Mouse (Mus musculus): ENCODE results near the gene Samd8. TPM values are rescaled to one million over a fixed set of nuclear protein-coding genes. Genes with fewer than 3 reads are reported as not detected.

The Samd8 gene
- polyA plus RNA-seq, 1 experiment = 4.4 TPM

DNA sequence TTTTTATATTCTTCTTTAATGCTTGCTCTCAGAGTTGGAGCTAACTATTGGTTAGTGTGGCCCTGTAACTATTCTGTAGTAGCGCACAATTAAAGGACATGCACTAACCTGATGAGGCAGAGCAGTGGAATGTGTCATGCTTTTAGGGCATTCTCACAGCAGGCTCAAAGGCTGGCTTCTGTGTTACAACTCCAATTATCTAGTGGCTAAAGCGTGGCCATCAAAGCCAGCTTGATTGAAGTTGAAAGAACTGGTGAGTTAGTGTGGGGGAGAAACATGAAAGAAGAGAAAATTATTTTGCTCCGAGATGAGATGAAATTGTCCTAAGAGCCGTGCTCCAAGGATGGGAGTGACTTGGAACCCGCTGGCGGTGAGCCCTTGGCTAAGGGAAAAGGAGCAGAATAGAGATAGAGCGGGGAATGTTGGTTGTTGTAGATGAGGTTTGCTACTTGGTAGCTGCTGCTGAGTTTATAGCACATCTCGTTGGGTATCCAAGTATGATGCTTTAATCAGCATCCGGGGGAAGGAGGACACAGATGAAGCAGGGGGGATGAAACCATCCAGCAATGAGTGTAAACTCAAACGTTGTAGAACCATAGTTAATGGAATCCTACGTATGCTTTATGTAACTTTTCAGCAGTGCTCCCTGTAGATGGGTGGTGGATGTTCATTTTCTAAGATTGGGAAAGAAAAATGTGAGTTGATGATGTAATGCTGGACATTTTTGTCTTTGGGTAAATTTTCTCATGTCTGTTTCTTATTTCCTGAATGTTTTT is 22.4 kb downstream of the Samd8 start:
- Histone ChIP-seq H3K27me3 (ENCODE audit: control insufficient read depth, insufficient read depth, low read length) (no peaks in the 10 kb centered on the region), H3K36me3 (ENCODE audit: control insufficient read depth, insufficient read depth, low read length) (peaks cover 6% of the 10 kb centered on the region), H3K4me1 (ENCODE audit: control insufficient read depth, insufficient read depth, insufficient read length) (no peaks in the 10 kb centered on the region; the same call in 1 of the 2 replicates), H3K27ac (ENCODE audit: insufficient read depth, low read length) (no peak overlapping the region), H3K4me3 (ENCODE audit: extremely low read depth, insufficient read depth, insufficient read length) (no peak overlapping the region)
- TF ChIP-seq CTCF (IDR thresholded peaks at IDR 0.05; ENCODE audit: extremely low read depth, insufficient read depth, insufficient read length, insufficient replicate concordance) (no peak), POLR2A (IDR thresholded peaks at IDR 0.05; ENCODE audit: low read depth, low read length) (no peak)
- WGBS = 92% methylated on average over 11 of the region's 11 CpGs
- no peak for DNase-seq (ENCODE audit: low read depth in 1 of 2, low spot score in 2 of 2)

DNA sequence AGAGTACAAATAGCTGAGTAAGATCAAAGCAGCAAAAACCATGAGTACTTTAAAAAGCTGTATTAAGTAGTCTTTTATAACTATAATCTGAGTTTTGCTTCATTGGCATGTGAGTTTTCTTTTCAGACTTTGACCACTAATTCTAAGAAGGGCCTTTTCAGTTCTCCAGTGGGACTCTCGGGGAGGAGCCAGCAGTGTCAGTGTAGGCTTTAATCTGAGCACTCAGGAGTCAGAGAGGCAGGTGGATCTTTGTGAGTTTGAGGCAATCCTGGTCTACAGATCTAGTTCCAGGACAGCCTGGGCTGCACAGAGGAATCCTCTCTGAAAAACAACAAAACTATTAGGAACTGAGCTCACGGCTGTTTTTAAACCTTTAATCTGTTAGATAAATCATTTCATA is 23.6 kb downstream of the Samd8 start:
- no peak for TF ChIP-seq POLR2A (IDR thresholded peaks at IDR 0.05; ENCODE audit: low read depth, low read length)
- TF ChIP-seq CTCF (IDR thresholded peaks at IDR 0.05; ENCODE audit: extremely low read depth, insufficient read depth, insufficient read length, insufficient replicate concordance) = no peak
- Histone ChIP-seq H3K4me1 (ENCODE audit: control insufficient read depth, insufficient read depth, insufficient read length) (no peaks in the 10 kb centered on the region; the same call in 1 of the 2 replicates), H3K36me3 (ENCODE audit: control insufficient read depth, insufficient read depth, low read length) (peaks cover 6% of the 10 kb centered on the region), H3K27ac (ENCODE audit: insufficient read depth, low read length) (no peak overlapping the region), H3K4me3 (ENCODE audit: extremely low read depth, insufficient read depth, insufficient read length) (no peak overlapping the region), H3K27me3 (ENCODE audit: control insufficient read depth, insufficient read depth, low read length) (no peaks in the 10 kb centered on the region)
- 82% methylated on average over 2 of the region's 2 CpGs for WGBS
- DNase-seq (ENCODE audit: low read depth in 1 of 2, low spot score in 2 of 2) = no peak

DNA sequence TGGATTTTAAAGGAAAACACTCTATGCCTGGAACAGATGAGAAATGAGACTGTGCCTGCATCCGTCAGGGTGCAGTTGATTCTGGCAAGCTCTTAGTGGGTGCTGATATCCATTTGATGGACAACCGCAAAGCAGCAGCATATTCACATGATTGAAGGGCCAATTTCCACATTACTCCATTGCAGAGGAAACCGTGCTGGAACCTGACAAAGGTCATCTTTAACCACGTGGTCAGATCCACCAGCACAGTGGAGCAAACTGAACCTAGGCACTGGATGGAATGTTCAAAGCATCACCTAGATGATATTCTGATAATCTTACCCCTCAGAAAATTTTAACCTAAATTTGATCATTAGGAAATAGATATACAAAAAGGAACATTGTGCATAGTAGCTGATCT is 25.9 kb downstream of the Samd8 start:
- no peak overlapping the region for H3K4me3 ChIP-seq (ENCODE audit: extremely low read depth, insufficient read depth, insufficient read length)
- H3K4me1 ChIP-seq (ENCODE audit: control insufficient read depth, insufficient read depth, insufficient read length) = no peaks in the 10 kb centered on the region; the same call in 1 of the 2 replicates
- H3K27me3 ChIP-seq (ENCODE audit: control insufficient read depth, insufficient read depth, low read length) = no peaks in the 10 kb centered on the region
- H3K27ac ChIP-seq (ENCODE audit: insufficient read depth, low read length) = no peak overlapping the region
- TF ChIP-seq POLR2A (IDR thresholded peaks at IDR 0.05; ENCODE audit: low read depth, low read length) = no peak
- TF ChIP-seq CTCF (IDR thresholded peaks at IDR 0.05; ENCODE audit: extremely low read depth, insufficient read depth, insufficient read length, insufficient replicate concordance) = no peak
- no peak for DNase-seq (ENCODE audit: low read depth in 1 of 2, low spot score in 2 of 2)
- H3K36me3 ChIP-seq (ENCODE audit: control insufficient read depth, insufficient read depth, low read length) = peaks cover 13% of the 10 kb centered on the region
- 88% methylated on average over 4 of the region's 4 CpGs for WGBS

DNA sequence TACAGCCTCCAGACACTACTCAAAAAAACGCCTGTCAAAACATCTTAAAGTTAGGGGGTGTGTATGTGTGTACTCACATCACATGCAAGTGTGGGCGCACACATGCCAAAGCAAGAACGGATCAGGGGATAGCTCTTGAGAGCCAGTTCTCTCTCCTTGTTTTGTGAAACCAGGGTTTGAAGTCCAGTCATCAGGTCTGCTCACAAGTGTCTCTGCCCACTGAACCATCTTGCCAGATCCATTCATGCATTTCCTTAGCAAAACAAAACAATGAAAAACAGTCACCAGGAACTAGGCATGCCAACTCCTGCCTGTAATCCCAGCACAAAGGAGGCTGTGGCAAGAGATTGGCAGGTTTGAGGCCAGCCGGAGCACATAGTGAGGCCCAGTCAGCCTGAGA is 36.2 kb downstream of the Samd8 start:
- no peak overlapping the region for H3K27ac ChIP-seq (ENCODE audit: insufficient read depth, low read length)
- H3K4me3 ChIP-seq (ENCODE audit: extremely low read depth, insufficient read depth, insufficient read length) = no peak overlapping the region

DNA sequence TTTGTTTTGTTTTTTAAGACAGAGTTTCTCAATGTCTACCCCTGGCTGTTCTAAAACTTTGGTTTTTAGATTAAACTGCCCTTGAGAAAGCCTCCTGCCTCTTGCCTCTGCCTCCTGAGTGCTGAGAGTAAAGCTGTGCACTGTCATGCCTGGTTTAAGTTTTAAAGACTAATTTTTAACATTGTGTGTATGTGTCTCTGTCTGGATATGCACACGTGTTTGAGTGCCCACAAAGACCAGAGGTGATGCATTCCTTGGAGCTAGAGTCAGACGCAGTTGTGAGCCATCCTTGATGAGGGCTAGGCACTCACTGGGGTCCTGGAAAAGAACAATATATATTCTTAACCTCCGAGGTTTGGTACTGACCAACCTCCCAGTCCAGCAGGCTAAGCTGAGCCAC is 37.0 kb downstream of the Samd8 start:
- Histone ChIP-seq H3K27ac (ENCODE audit: insufficient read depth, low read length) (no peak overlapping the region), H3K36me3 (ENCODE audit: control insufficient read depth, insufficient read depth, low read length) (peaks cover 9% of the 10 kb centered on the region), H3K4me1 (ENCODE audit: control insufficient read depth, insufficient read depth, insufficient read length) (no peaks in the 10 kb centered on the region; the same call in 1 of the 2 replicates), H3K27me3 (ENCODE audit: control insufficient read depth, insufficient read depth, low read length) (no peaks in the 10 kb centered on the region), H3K4me3 (ENCODE audit: extremely low read depth, insufficient read depth, insufficient read length) (no peak overlapping the region)
- TF ChIP-seq CTCF (IDR thresholded peaks at IDR 0.05; ENCODE audit: extremely low read depth, insufficient read depth, insufficient read length, insufficient replicate concordance) (no peak), POLR2A (IDR thresholded peaks at IDR 0.05; ENCODE audit: low read depth, low read length) (no peak)
- DNase-seq (ENCODE audit: low read depth in 1 of 2, low spot score in 2 of 2) = no peak
- 84% methylated on average over 3 of the region's 3 CpGs for WGBS

More for the DNA sequence above, 36.2 kb downstream of the Samd8 start:
- Histone ChIP-seq H3K4me1 (ENCODE audit: control insufficient read depth, insufficient read depth, insufficient read length) (no peaks in the 10 kb centered on the region; the same call in 1 of the 2 replicates), H3K27me3 (ENCODE audit: control insufficient read depth, insufficient read depth, low read length) (no peaks in the 10 kb centered on the region), H3K36me3 (ENCODE audit: control insufficient read depth, insufficient read depth, low read length) (peaks cover 11% of the 10 kb centered on the region)
- DNase-seq (ENCODE audit: low read depth in 1 of 2, low spot score in 2 of 2) = no peak
- TF ChIP-seq CTCF (IDR thresholded peaks at IDR 0.05; ENCODE audit: extremely low read depth, insufficient read depth, insufficient read length, insufficient replicate concordance) = no peak
- no peak for TF ChIP-seq POLR2A (IDR thresholded peaks at IDR 0.05; ENCODE audit: low read depth, low read length)
- 93% methylated on average over 4 of the region's 4 CpGs for WGBS

DNA sequence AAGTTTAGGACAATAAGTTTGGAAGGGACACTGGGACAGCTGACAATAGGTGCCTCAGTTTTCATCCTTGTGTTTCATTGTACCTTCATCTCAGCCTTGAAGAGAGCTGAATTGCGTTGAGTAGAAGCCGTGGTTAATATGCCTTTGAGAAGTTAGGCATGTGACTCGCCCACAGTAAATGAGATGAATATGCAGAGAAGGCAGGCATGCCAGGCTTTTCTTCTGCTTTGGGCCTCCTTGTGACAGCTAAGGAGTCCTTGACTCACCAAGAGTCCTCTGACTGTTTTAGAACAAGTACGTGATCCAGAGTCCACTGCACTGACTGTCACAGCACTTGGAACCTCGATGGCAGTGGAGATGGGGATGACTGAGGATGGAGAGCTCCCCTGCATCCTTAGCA is 37.8 kb downstream of the Samd8 start:
- H3K4me3 ChIP-seq (ENCODE audit: extremely low read depth, insufficient read depth, insufficient read length) = no peak overlapping the region
- DNase-seq (ENCODE audit: low read depth in 1 of 2, low spot score in 2 of 2) = no peak
- H3K4me1 ChIP-seq (ENCODE audit: control insufficient read depth, insufficient read depth, insufficient read length) = no peaks in the 10 kb centered on the region; the same call in 1 of the 2 replicates
- TF ChIP-seq CTCF (IDR thresholded peaks at IDR 0.05; ENCODE audit: extremely low read depth, insufficient read depth, insufficient read length, insufficient replicate concordance) = no peak
- no peak for TF ChIP-seq POLR2A (IDR thresholded peaks at IDR 0.05; ENCODE audit: low read depth, low read length)
- WGBS = 95% methylated on average over 5 of the region's 5 CpGs
- peaks cover 11% of the 10 kb centered on the region for H3K36me3 ChIP-seq (ENCODE audit: control insufficient read depth, insufficient read depth, low read length)
- no peak overlapping the region for H3K27ac ChIP-seq (ENCODE audit: insufficient read depth, low read length)
- H3K27me3 ChIP-seq (ENCODE audit: control insufficient read depth, insufficient read depth, low read length) = no peaks in the 10 kb centered on the region
